Mouse (Mus musculus) liver, embryonic 14 days (tissue): Measurements from ENCODE around the gene AW549877. TPM values are rescaled to one million over a fixed set of nuclear protein-coding genes. Genes with fewer than 3 reads are reported as not detected.

Experiments
- polyA plus RNA-seq: library from polyadenylated mRNA; depleted of rRNA; stranded (reverse); fragments of >200 nt; gene quantifications from 2 replicates; pipeline ENCODE4 v1.2.3, GENCODE M21; 2012; rRNA removed

Gene AW549877
- polyA plus RNA-seq: 7.8 TPM in 2 replicates

DNA sequence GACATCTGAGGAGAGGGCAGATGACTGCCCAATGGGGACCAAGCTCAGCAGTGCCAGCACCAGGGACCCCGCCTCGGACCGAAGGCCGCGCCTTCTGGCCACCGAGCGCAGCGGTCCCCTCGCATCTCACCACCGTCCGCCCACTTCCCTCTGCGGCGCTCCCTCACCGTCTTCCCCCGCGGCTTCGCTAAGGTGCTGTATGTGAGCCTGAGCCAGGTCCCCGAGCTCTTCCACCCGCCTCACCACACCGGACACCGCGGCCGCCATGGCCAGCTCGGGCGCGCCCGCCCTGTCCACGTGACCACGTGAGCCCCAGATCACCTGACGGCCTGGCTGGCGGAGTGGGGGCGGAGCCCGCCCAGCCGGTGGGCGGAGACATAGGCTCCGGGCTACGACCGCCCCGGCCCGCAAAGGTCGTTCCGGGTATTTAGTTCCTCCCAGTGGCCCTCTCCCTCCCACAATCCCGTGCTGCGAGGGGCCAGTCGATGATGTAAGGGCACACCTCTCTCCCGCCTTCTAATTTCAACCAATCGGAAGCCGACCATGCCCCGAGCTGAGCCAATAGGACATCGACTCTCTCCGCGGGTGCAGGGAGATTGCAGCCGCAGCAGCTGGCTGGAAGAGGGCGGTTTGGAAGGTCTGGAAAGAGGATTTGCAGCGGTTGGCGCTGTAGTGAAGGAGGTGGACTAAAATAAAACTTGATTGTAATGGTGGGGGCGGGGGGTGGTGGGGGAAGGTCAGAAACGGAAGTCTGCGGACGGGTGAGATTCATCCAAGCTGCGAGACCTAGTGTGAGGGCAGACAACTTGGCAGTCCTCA, at the start of gene AW549877:
AW549877 (minus strand) TSS at position 297 of the 819 bp plus-strand sequence.

DNA sequence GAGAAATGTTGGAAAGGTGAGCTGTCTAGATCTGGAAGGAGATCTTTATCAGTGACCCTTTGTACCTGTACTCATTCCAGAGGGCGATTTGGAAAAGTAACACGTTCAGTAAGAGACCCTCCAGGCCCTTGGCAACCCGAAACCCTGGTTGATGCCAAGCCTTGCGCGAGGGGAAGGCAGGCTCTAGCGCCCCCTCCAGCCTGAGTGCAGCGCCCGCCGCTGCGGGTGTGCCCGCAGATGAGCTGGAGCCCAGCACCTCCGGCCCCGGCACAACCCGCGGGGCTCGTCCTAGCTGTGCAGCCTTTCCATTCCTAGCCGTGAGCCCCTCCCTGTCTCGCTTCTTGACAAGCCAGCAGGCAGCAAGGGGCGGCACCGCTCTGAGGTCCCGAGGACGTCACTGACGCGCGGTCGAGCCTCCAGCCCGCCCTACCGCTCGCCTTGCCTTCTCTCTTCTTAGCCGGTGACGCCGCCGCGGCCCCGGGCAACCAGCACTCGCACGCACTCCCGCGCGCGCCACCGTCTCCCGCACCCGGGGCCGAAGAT, 30.8 kb upstream of the AW549877 start, which contains the start of gene Oxct1:
Oxct1 (plus strand) TSS at position 153 of the 543 bp plus-strand sequence.

DNA sequence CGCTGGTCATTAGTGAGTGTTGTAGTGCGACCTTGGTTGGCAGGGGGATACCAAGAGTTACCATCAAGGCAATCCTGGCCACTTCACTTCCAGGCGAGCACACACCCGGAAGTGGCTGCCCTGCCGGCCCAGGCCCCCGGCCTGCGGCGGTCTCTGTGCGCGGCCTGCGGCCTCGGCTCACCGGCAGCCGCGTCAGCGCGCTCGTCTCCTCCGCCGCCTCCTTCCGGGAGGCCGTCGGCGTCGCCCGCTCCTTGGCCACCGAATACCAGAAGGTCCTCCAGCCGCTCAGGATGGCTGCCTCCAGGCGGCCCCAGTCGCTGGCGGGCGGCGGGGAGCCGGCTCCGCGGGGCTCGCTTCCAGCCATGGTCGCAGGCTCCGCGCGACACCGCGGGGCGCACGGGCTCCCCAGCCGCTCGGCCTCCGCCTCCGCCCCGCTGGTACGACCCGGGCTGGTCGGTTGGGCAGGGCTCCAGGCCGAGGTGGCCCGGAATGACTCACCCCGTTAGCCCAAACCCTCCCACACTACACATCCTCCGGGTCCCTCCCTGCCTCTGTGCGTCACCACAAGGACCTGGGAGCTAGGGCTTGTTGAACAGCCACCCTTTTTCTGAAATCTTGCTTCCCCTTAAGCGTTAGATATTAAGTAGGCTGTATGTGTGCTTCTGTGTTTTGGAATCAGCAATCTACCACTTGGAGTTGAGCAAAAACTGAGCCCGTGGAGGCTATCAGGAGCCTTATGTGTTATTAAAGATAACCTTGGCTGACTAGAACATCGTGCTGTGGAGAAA, 16.3 kb downstream of the AW549877 start, which contains the start of gene Fbxo4:
Fbxo4 (minus strand) TSS at position 513 of the 788 bp plus-strand sequence.

Other genes with a start within 250 kb of the AW549877 start
- 2.4 TPM in 2 replicates for gene Fbxo4, start 16.2 kb downstream of the AW549877 start, polyA plus RNA-seq
- gene Oxct1, start 30.6 kb upstream of the AW549877 start, polyA plus RNA-seq: 11.0 TPM in 2 replicates